In genomic region chr16:11472852-11473251, GRCm38 (mm10) we compare ENCODE assay signal across 16 mouse cellular contexts.
DNase-seq lines count a peak whose midpoint lies in the region; ATAC-seq lines count a peak whose summit lies in the region.
"Had no signal": no experiment of that assay in that cellular context is flagged by ENCODE, and none has a peak within 500 bp of the region (broad histone marks: within the 10 kb centered on the region; RNA-seq: fewer than 3 reads in every experiment).

No protein-coding gene starts in this region.

- H3K9me3 ChIP-seq in forebrain, embryonic 13.5 days (replicated peaks) = no peaks in the 10 kb centered on the region
- H3K9me3 ChIP-seq: liver, embryonic 13.5 days; midbrain, embryonic 12.5 days had no signal

- no peaks in the 10 kb centered on the region for H3K27me3 ChIP-seq in forebrain, embryonic 13.5 days
- H3K27me3 ChIP-seq: liver, embryonic 13.5 days; midbrain, embryonic 12.5 days had no signal

- intact Hi-C loops in left cerebral cortex, postnatal 4 days (cut with DNase I) = no loop called here
- intact Hi-C loops in left cerebral cortex, postnatal 36 days (cut with DNase I) = loop anchor here (5.0 kb wide), 1 partner anchor 219 kb away; no protein-coding TSS in a partner anchor

- no peak overlapping the region for H3K9ac ChIP-seq in forebrain, embryonic 13.5 days
- H3K9ac ChIP-seq: liver, embryonic 13.5 days; midbrain, embryonic 12.5 days had no signal

- peaks cover 7% of the 10 kb centered on the region; the same call in 1 of the 2 replicates for H3K4me1 ChIP-seq in forebrain, embryonic 13.5 days
- H3K4me1 ChIP-seq: midbrain, embryonic 12.5 days had no signal

- H3K27ac ChIP-seq in forebrain, embryonic 13.5 days = no peak overlapping the region
- H3K27ac ChIP-seq: liver, embryonic 13.5 days; midbrain, embryonic 12.5 days had no signal

- H3K4me3 ChIP-seq in forebrain, embryonic 13.5 days = no peak overlapping the region
- H3K4me3 ChIP-seq: liver, embryonic 13.5 days; midbrain, embryonic 12.5 days had no signal

- WGBS in forebrain, embryonic 13.5 days = 76% methylated on average over 4 of the region's 4 CpGs

- peak; percentile 85 for DNase-seq in left cerebral cortex, postnatal 4 days
- DNase-seq in left cerebral cortex, postnatal 36 days (ENCODE audit: low spot score in 2 of 2) = no peak
- DNase-seq in Muller cell, postnatal 12 days (ENCODE audit: inconsistent ontology term) = peak; percentile 62
- DNase-seq in cerebellum, adult 11-12 months = peak; percentile 84
- peak; percentile 65 to 67 for DNase-seq in cerebellum, postnatal 36 days
- DNase-seq in lung, adult 18-20 months = no peak
- DNase-seq: adrenal gland, postnatal 36 days; gastrocnemius, postnatal 25 days; heart, postnatal 36 days; kidney, adult 18-20 months; layer of hippocampus, postnatal 36 days; liver, embryonic 13.5 days had no signal

- no peaks in the 10 kb centered on the region for H3K36me3 ChIP-seq in forebrain, embryonic 13.5 days (ENCODE audit: poor library complexity, severe bottlenecking)
- H3K36me3 ChIP-seq: liver, embryonic 13.5 days had no signal

- no peak overlapping the region for H3K4me2 ChIP-seq in forebrain, embryonic 13.5 days
- H3K4me2 ChIP-seq: heart, embryonic 11.5 days; liver, embryonic 13.5 days; midbrain, embryonic 12.5 days had no signal

- ATAC-seq in forebrain, embryonic 13.5 days = no peak
- ATAC-seq: CD4-positive, CD25-positive, alpha-beta regulatory T cell, adult 4 months had no signal

Comparison
In these comparisons a context has a peak if more than half of its experiments do, and no peak if none do; other contexts are left out.
1. DNase-seq: peak in left cerebral cortex, postnatal 4 days (single experiment), Muller cell, postnatal 12 days (single experiment), cerebellum, adult 11-12 months (single experiment) and cerebellum, postnatal 36 days (2 of 2); none in left cerebral cortex, postnatal 36 days (0 of 2) and lung, adult 18-20 months (0 of 2).